Mouse (Mus musculus): ENCODE results near the gene Csnk2a2. TPM values are rescaled to one million over a fixed set of nuclear protein-coding genes. Genes with fewer than 3 reads are reported as not detected.
A peak's percentile ranks its signal among the peaks of the same experiment; 100 is the strongest.

The Csnk2a2 gene
- polyA plus RNA-seq (2014; fragmentation: Nextera tagmentation; extraction: Ambion mirVana) = 14.2 and 19.1 TPM in 2 replicates

DNA sequence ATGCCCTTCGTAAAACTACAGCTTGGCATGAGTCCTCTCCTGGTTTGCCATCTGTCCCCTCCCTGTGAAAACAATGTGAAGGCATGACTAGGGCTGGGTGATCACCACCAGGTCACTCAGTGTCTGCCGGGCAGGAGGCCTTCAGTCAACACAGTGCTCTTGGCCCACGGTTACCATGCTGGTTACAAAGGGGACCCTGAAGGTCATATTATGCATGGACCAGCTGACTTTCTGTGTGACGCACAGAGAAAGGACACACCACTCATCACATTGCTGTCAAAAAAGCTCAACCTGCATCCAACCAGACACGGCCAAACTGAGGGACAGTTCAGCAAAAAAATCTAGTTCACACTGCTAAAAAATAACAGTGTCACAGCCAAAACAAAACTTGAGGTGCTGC is at the start of gene Csnk2a2:
Gene Csnk2a2 (minus strand): TSS at position 34 of the 400 bp plus-strand sequence.
- Histone ChIP-seq H3K9ac (ENCODE audit: low read depth, low read length) (peak within 1 kb of the TSS; percentile 92), H3K9me3 (ENCODE audit: control insufficient read depth, low read length) (no peaks in the 10 kb centered on the region), H3K4me2 (replicated peaks; ENCODE audit: low read depth, low read length) (peak within 1 kb of the TSS; percentile 37), H3K27ac (ENCODE audit: low read depth, low read length) (no peak within 1 kb of the TSS), H3K36me3 (ENCODE audit: control insufficient read depth, insufficient read depth, low read length) (no peaks in the 10 kb centered on the region), H3K27me3 (ENCODE audit: control insufficient read depth, insufficient read depth, low read length) (no peaks in the 10 kb centered on the region), H3K4me3 (ENCODE audit: low read depth, low read length) (peak within 1 kb of the TSS; percentile 87), H3K4me1 (replicated peaks; ENCODE audit: control insufficient read depth, insufficient read depth, low read length) (peaks cover 2% of the 10 kb centered on the region; the same call in 1 of the 2 replicates)
- no peak for DNase-seq (ENCODE audit: low spot score)
- 75% methylated on average over 5 of the region's 5 CpGs for WGBS
- no peak for ATAC-seq (ENCODE audit: low FRiP score)

DNA sequence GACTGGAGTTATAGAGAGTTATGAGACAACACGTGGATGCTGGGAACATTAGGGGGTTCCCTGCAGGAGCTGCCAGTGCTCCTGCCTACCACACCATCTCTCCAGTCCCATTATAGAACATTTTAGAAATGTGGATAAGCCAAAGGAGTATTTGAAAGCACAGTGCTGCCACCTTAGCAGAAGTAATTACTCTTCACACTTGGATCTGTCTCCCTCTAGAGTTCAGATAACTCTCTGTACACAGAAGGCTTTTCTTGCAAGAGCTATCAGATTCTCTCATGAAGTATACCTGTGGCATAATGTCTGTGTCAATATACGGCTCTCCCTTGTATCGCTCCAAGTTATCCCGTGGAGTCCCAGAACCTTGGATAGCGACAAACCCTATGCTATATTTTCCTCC is 49.6 kb upstream of the Csnk2a2 start:
- Histone ChIP-seq H3K4me3 (ENCODE audit: low read depth, low read length) (no peak overlapping the region), H3K4me2 (replicated peaks; ENCODE audit: low read depth, low read length) (no peak overlapping the region), H3K9me3 (ENCODE audit: control insufficient read depth, low read length) (no peaks in the 10 kb centered on the region), H3K27me3 (ENCODE audit: control insufficient read depth, insufficient read depth, low read length) (no peaks in the 10 kb centered on the region), H3K4me1 (replicated peaks; ENCODE audit: control insufficient read depth, insufficient read depth, low read length) (no peaks in the 10 kb centered on the region), H3K27ac (ENCODE audit: low read depth, low read length) (no peak overlapping the region), H3K36me3 (ENCODE audit: control insufficient read depth, insufficient read depth, low read length) (no peaks in the 10 kb centered on the region), H3K9ac (ENCODE audit: low read depth, low read length) (no peak overlapping the region)
- WGBS = 83% methylated on average over 5 of the region's 5 CpGs
- DNase-seq (ENCODE audit: low spot score) (no peak), ATAC-seq (ENCODE audit: low FRiP score) (no peak)

DNA sequence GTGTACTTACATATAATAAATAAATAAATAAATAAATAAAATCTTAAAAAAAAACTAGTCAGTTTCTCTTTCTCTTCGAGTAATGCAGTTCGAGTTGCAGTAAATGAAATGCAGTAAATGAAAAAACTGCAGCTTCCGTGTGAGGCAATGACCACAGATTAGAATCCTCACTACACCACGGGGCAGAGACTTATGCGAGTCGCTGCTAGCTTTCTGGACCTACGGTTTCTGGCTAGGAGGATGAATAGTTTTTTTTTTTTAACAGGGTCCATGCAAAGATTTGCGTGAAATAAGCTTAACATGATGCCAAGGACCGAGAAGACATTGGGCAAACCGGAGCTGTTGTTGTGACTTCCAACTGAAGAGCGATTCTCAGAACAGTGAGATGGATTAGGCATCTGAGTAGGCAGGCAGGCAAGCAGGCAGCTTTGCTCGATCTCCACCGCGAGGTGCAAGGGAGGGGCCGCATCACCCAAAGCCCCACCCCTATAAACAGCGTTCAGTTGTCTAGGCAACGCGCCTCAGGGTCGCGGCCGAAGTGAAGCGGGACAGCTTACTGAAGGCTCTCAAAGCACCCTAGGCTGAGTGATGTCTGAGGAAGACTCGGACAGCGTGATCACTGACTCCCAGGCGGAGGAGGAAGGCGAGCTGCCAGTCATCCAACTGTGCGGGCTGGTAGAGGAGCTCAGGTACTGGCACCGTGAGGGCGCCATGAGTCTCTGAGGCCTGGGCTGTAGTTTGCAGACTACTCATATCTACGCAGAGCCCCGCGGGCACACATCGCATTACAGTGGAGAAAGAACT is 43.9 kb upstream of the Csnk2a2 start, which contains the start of gene Ccdc113:
Gene Ccdc113 (plus strand): TSS at position 502 of the 804 bp plus-strand sequence.
- H3K27ac ChIP-seq (ENCODE audit: low read depth, low read length) = no peak within 1 kb of the TSS
- WGBS = 9% methylated on average over 33 of the region's 33 CpGs

DNA sequence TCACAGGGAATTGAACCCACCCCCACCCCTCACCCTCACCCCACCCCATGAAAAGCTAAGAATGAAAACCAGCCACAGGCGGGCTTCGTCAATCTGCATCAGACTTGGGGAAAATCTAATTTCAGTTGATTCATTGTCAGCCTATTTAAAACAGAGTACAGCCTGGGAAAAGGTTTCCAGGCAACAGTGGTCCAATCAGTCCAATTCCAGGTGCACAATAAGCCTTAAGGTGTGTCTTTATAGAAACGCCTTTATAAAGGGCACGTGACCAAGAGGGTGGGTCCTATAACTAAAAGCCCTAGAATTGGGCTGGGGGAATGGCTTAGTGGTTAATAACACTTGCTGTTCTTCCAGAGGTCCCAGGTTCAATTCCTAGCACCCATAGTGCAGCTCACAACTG is 42.4 kb upstream of the Csnk2a2 start:
- no peak overlapping the region for H3K4me2 ChIP-seq (replicated peaks; ENCODE audit: low read depth, low read length)
- ATAC-seq (ENCODE audit: low FRiP score) (no peak), DNase-seq (ENCODE audit: low spot score) (no peak)
- H3K27me3 ChIP-seq (ENCODE audit: control insufficient read depth, insufficient read depth, low read length) = no peaks in the 10 kb centered on the region
- H3K4me3 ChIP-seq (ENCODE audit: low read depth, low read length) = no peak overlapping the region
- WGBS = 66% methylated on average over 4 of the region's 4 CpGs
- H3K9ac ChIP-seq (ENCODE audit: low read depth, low read length) = no peak overlapping the region
- H3K36me3 ChIP-seq (ENCODE audit: control insufficient read depth, insufficient read depth, low read length) = no peaks in the 10 kb centered on the region
- H3K9me3 ChIP-seq (ENCODE audit: control insufficient read depth, low read length) = no peaks in the 10 kb centered on the region
- H3K27ac ChIP-seq (ENCODE audit: low read depth, low read length) = no peak overlapping the region
- no peaks in the 10 kb centered on the region; the same call in 1 of the 2 replicates for H3K4me1 ChIP-seq (replicated peaks; ENCODE audit: control insufficient read depth, insufficient read depth, low read length)

More for the DNA sequence above, 43.9 kb upstream of the Csnk2a2 start, which contains the start of gene Ccdc113:
- Histone ChIP-seq H3K4me2 (replicated peaks; ENCODE audit: low read depth, low read length) (peak within 1 kb of the TSS; percentile 75), H3K9ac (ENCODE audit: low read depth, low read length) (0 out of 2 replicates have a peak within 1 kb of the TSS, but pooled peaks have one; percentile 29), H3K4me1 (replicated peaks; ENCODE audit: control insufficient read depth, insufficient read depth, low read length) (no peaks in the 10 kb centered on the region; the same call in 1 of the 2 replicates), H3K9me3 (ENCODE audit: control insufficient read depth, low read length) (no peaks in the 10 kb centered on the region), H3K36me3 (ENCODE audit: control insufficient read depth, insufficient read depth, low read length) (no peaks in the 10 kb centered on the region), H3K27me3 (ENCODE audit: control insufficient read depth, insufficient read depth, low read length) (no peaks in the 10 kb centered on the region), H3K4me3 (ENCODE audit: low read depth, low read length) (peak within 1 kb of the TSS; percentile 38)
- DNase-seq (ENCODE audit: low spot score) = peak; percentile 75
- peak; percentile 88 for ATAC-seq (ENCODE audit: low FRiP score)

DNA sequence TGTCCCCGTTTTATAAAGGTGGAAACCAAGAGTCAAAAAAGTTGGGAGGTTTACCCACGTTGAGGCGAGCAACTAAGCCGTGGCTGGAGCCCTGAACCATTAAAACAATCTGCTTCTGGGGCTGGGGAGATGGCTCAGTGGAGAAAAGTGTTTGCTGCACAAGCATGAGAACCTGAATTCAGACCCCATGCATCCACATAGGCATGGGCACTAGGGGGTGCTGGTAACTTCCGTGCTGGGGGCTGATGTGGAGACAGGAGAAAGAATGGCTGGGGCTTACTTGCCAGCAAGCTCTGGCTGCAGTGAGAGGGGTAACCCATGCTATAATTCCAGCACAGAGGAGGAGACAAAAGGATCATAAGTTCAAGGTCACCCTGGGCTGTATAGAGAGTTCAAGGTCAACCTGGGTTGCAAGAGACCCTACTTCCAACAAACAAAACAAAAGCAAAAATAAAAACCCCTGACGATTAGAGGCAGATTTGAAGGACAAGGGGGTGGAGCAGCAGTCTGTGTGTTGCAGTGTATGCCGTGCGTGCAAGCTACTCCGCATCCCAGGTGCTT is 39.0 kb upstream of the Csnk2a2 start:
- no peaks in the 10 kb centered on the region for H3K9me3 ChIP-seq (ENCODE audit: control insufficient read depth, low read length)
- no peaks in the 10 kb centered on the region for H3K36me3 ChIP-seq (ENCODE audit: control insufficient read depth, insufficient read depth, low read length)
- no peaks in the 10 kb centered on the region for H3K27me3 ChIP-seq (ENCODE audit: control insufficient read depth, insufficient read depth, low read length)
- ATAC-seq (ENCODE audit: low FRiP score) = no peak
- WGBS = 69% methylated on average over 9 of the region's 9 CpGs
- no peak overlapping the region for H3K4me3 ChIP-seq (ENCODE audit: low read depth, low read length)
- no peak overlapping the region for H3K27ac ChIP-seq (ENCODE audit: low read depth, low read length)
- no peak overlapping the region for H3K4me2 ChIP-seq (replicated peaks; ENCODE audit: low read depth, low read length)
- DNase-seq (ENCODE audit: low spot score) = no peak
- no peak overlapping the region for H3K9ac ChIP-seq (ENCODE audit: low read depth, low read length)
- H3K4me1 ChIP-seq (replicated peaks; ENCODE audit: control insufficient read depth, insufficient read depth, low read length) = no peaks in the 10 kb centered on the region

DNA sequence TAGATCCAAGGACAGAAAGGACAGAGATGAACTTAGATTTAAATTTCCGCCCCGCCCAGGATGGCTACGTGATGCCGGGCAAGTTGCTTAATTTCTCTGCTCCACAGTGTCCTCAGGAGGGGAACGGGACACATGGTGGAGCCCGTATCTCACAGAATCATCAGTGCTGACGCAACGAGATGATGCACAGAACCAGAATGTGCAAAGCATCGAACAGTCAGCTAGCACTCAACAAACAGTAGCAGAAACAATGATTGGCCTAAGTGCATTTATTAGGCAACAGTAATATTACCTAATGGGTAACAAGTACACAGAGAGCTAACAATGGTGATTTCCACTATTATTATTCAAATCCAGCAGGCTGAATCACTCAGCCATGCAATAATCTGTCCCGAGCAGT is 38.4 kb upstream of the Csnk2a2 start:
- no peak overlapping the region for H3K4me2 ChIP-seq (replicated peaks; ENCODE audit: low read depth, low read length)
- H3K9me3 ChIP-seq (ENCODE audit: control insufficient read depth, low read length) = no peaks in the 10 kb centered on the region
- no peaks in the 10 kb centered on the region for H3K4me1 ChIP-seq (replicated peaks; ENCODE audit: control insufficient read depth, insufficient read depth, low read length)
- no peak overlapping the region for H3K4me3 ChIP-seq (ENCODE audit: low read depth, low read length)
- DNase-seq (ENCODE audit: low spot score) (no peak), ATAC-seq (ENCODE audit: low FRiP score) (no peak)
- no peak overlapping the region for H3K27ac ChIP-seq (ENCODE audit: low read depth, low read length)
- 79% methylated on average over 10 of the region's 10 CpGs for WGBS
- H3K27me3 ChIP-seq (ENCODE audit: control insufficient read depth, insufficient read depth, low read length) = no peaks in the 10 kb centered on the region
- no peak overlapping the region for H3K9ac ChIP-seq (ENCODE audit: low read depth, low read length)
- no peaks in the 10 kb centered on the region for H3K36me3 ChIP-seq (ENCODE audit: control insufficient read depth, insufficient read depth, low read length)

DNA sequence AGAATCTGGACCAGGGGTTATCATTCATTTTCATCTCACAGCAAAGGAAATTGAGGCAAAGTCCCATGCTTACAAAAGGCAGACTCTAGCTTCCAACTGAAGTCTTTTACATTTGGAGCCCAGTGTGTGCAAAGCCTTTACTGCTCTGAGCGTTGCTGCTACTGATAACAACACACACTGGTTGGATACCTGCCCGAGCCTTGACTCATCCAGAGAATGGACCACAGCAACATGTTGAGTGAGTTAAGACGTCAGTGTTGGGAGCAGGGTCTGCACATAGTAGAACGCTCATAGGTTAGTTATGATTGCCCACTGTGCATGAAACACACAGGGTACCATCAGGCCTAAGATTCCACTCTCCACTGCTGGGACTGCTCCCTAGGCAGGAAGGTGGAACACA is 34.2 kb upstream of the Csnk2a2 start:
- no peak for ATAC-seq (ENCODE audit: low FRiP score)
- Histone ChIP-seq H3K4me3 (ENCODE audit: low read depth, low read length) (no peak overlapping the region), H3K9me3 (ENCODE audit: control insufficient read depth, low read length) (no peaks in the 10 kb centered on the region), H3K27ac (ENCODE audit: low read depth, low read length) (no peak overlapping the region), H3K4me2 (replicated peaks; ENCODE audit: low read depth, low read length) (no peak overlapping the region), H3K36me3 (ENCODE audit: control insufficient read depth, insufficient read depth, low read length) (no peaks in the 10 kb centered on the region), H3K9ac (ENCODE audit: low read depth, low read length) (no peak overlapping the region), H3K27me3 (ENCODE audit: control insufficient read depth, insufficient read depth, low read length) (no peaks in the 10 kb centered on the region), H3K4me1 (replicated peaks; ENCODE audit: control insufficient read depth, insufficient read depth, low read length) (no peaks in the 10 kb centered on the region)
- WGBS = 93% methylated on average over 4 of the region's 4 CpGs
- no peak for DNase-seq (ENCODE audit: low spot score)

DNA sequence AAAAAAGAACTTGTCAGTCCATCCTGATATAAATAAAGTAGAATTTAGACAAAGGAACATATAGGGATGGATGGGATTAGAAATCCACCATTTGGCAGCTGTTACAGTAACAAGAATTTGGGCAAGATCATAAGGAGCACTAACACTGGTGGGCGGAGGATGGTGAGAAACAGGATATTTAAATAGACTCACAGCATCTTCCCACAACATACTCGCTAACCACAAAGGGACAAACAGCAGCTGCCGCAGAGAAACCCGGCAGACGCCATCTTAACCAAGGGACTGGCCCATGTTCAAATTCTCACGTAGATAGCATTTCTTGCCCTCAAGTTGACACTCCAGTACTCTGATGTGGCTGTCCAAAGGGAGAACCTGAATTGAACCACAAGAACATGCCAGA is 27.1 kb upstream of the Csnk2a2 start:
- WGBS = 91% methylated on average over 6 of the region's 6 CpGs
- H3K9me3 ChIP-seq (ENCODE audit: control insufficient read depth, low read length) = no peaks in the 10 kb centered on the region
- H3K4me2 ChIP-seq (replicated peaks; ENCODE audit: low read depth, low read length) = no peak overlapping the region
- DNase-seq (ENCODE audit: low spot score) (no peak), ATAC-seq (ENCODE audit: low FRiP score) (no peak)
- H3K27ac ChIP-seq (ENCODE audit: low read depth, low read length) = no peak overlapping the region
- no peaks in the 10 kb centered on the region for H3K27me3 ChIP-seq (ENCODE audit: control insufficient read depth, insufficient read depth, low read length)
- no peak overlapping the region for H3K9ac ChIP-seq (ENCODE audit: low read depth, low read length)
- H3K36me3 ChIP-seq (ENCODE audit: control insufficient read depth, insufficient read depth, low read length) = no peaks in the 10 kb centered on the region
- no peaks in the 10 kb centered on the region for H3K4me1 ChIP-seq (replicated peaks; ENCODE audit: control insufficient read depth, insufficient read depth, low read length)
- H3K4me3 ChIP-seq (ENCODE audit: low read depth, low read length) = no peak overlapping the region

DNA sequence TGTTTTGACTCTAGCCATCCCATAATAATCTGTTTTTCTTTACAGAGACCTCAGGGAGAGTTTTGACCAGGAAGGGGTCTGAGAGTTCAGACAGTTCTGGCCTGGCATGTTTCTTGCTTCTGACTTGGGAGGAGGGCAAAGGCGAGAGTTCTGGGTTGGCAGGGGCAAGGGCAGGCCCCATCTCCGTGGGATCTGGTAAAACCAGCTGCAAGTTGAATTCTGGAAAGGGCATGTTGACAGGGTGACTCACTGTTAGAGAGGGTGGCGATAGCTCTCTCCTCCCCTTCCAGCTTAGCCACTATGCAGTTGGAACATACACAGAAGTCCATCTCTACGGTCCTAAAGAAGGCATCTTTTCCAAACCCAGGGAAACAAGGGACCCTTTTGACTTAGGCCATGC is 23.4 kb upstream of the Csnk2a2 start:
- H3K4me3 ChIP-seq (ENCODE audit: low read depth, low read length) = no peak overlapping the region
- DNase-seq (ENCODE audit: low spot score) (no peak), ATAC-seq (ENCODE audit: low FRiP score) (no peak)
- H3K9me3 ChIP-seq (ENCODE audit: control insufficient read depth, low read length) = no peaks in the 10 kb centered on the region
- H3K27me3 ChIP-seq (ENCODE audit: control insufficient read depth, insufficient read depth, low read length) = no peaks in the 10 kb centered on the region
- 81% methylated on average over 4 of the region's 4 CpGs for WGBS
- no peaks in the 10 kb centered on the region for H3K36me3 ChIP-seq (ENCODE audit: control insufficient read depth, insufficient read depth, low read length)
- no peak overlapping the region for H3K9ac ChIP-seq (ENCODE audit: low read depth, low read length)
- H3K4me2 ChIP-seq (replicated peaks; ENCODE audit: low read depth, low read length) = no peak overlapping the region
- no peaks in the 10 kb centered on the region for H3K4me1 ChIP-seq (replicated peaks; ENCODE audit: control insufficient read depth, insufficient read depth, low read length)
- H3K27ac ChIP-seq (ENCODE audit: low read depth, low read length) = no peak overlapping the region
